Comparison of ENCODE assay signal across 8 mouse cellular contexts in genomic region chr2:18046758-18047645, GRCm38 (mm10). TPM values are rescaled to one million over a fixed set of nuclear protein-coding genes. Genes with fewer than 3 reads are reported as not detected.
A peak's percentile ranks its signal among the peaks of the same experiment; 100 is the strongest.
DNase-seq lines count a peak whose midpoint lies in the region; ATAC-seq lines count a peak whose summit lies in the region.

No protein-coding gene starts in this region.

- peak overlapping the region; percentile 71 for H3K4me2 ChIP-seq in limb, embryonic 15.5 days
- peak overlapping the region; percentile 95 for H3K4me2 ChIP-seq in midbrain, embryonic 14.5 days (ENCODE audit: low read length)
- H3K4me2 ChIP-seq in stomach, embryonic 16.5 days (ENCODE audit: low read depth, low read length), result peak overlapping the region; percentile 93

- WGBS in limb, embryonic 15.5 days, result under 1% methylated on average over 54 of the region's 64 CpGs
- under 1% methylated on average over 55 of the region's 64 CpGs for WGBS in midbrain, embryonic 14.5 days
- WGBS in stomach, embryonic 16.5 days, result under 1% methylated on average over 64 of the region's 64 CpGs

- ATAC-seq in limb, embryonic 15.5 days (ENCODE audit: insufficient number of reproducible peaks, low FRiP score, low TSS enrichment, low read depth), result peak; percentile 49; the same call in 1 of the 2 replicates
- ATAC-seq in midbrain, embryonic 14.5 days (ENCODE audit: low FRiP score, low TSS enrichment), result peak; percentile 32; the same call in 1 of the 2 replicates
- peak; percentile 35; the same call in 1 of the 2 replicates for ATAC-seq in stomach, embryonic 16.5 days (ENCODE audit: insufficient read depth, low FRiP score)

- no peaks in the 10 kb centered on the region for H3K36me3 ChIP-seq in limb, embryonic 15.5 days
- no peaks in the 10 kb centered on the region for H3K36me3 ChIP-seq in midbrain, embryonic 14.5 days (ENCODE audit: control insufficient read depth, insufficient read depth, low read length)
- no peaks in the 10 kb centered on the region for H3K36me3 ChIP-seq in stomach, embryonic 16.5 days (ENCODE audit: control insufficient read depth, insufficient read depth, low read length)

- peaks cover 17% of the 10 kb centered on the region for H3K4me1 ChIP-seq in limb, embryonic 15.5 days
- H3K4me1 ChIP-seq in midbrain, embryonic 14.5 days (ENCODE audit: control insufficient read depth, insufficient read depth, low read length), result peaks cover 46% of the 10 kb centered on the region
- peaks cover 26% of the 10 kb centered on the region for H3K4me1 ChIP-seq in stomach, embryonic 16.5 days (ENCODE audit: control insufficient read depth, insufficient read depth, low read length)

- peak overlapping the region; percentile 99 for H3K27ac ChIP-seq in limb, embryonic 15.5 days
- H3K27ac ChIP-seq in midbrain, embryonic 14.5 days (replicated peaks; ENCODE audit: low read depth, low read length), result peak overlapping the region; percentile 100
- H3K27ac ChIP-seq in stomach, embryonic 16.5 days (ENCODE audit: low read length), result peak overlapping the region; percentile 98

- no peaks in the 10 kb centered on the region for H3K27me3 ChIP-seq in limb, embryonic 15.5 days
- H3K27me3 ChIP-seq in midbrain, embryonic 14.5 days (ENCODE audit: control insufficient read depth, insufficient read depth, low read length), result no peaks in the 10 kb centered on the region
- H3K27me3 ChIP-seq in stomach, embryonic 16.5 days (ENCODE audit: control insufficient read depth, insufficient read depth, low read length), result no peaks in the 10 kb centered on the region

- DNase-seq in urinary bladder, adult 18-20 months (ENCODE audit: low spot score in 2 of 2), result peak; percentile 56 to 65
- DNase-seq in urinary bladder, postnatal 10 days (ENCODE audit: low spot score), result no peak
- DNase-seq in embryo, embryonic 9.5 days (ENCODE audit: extremely low spot score), result peak; percentile 74
- peak; percentile 67 for DNase-seq in heart, adult 8-10 months (ENCODE audit: low spot score)
- DNase-seq in kidney, adult 18-20 months, result peak; percentile 85
- DNase-seq in midbrain, embryonic 14.5 days, result peak; percentile 77

- no peaks in the 10 kb centered on the region for H3K9me3 ChIP-seq in limb, embryonic 15.5 days
- H3K9me3 ChIP-seq in midbrain, embryonic 14.5 days (ENCODE audit: control insufficient read depth, low read length), result no peaks in the 10 kb centered on the region
- H3K9me3 ChIP-seq in stomach, embryonic 16.5 days (replicated peaks; ENCODE audit: control insufficient read depth, low read length), result no peaks in the 10 kb centered on the region

- peak overlapping the region; percentile 97 for H3K9ac ChIP-seq in limb, embryonic 15.5 days
- peak overlapping the region; percentile 100 for H3K9ac ChIP-seq in midbrain, embryonic 14.5 days (replicated peaks; ENCODE audit: low read length)
- peak overlapping the region; percentile 99 for H3K9ac ChIP-seq in stomach, embryonic 16.5 days (ENCODE audit: low read length)

- peak overlapping the region; percentile 80 for H3K4me3 ChIP-seq in limb, embryonic 15.5 days
- H3K4me3 ChIP-seq in midbrain, embryonic 14.5 days (replicated peaks; ENCODE audit: low read depth, low read length), result peak overlapping the region; percentile 95
- peak overlapping the region; percentile 89 for H3K4me3 ChIP-seq in stomach, embryonic 16.5 days (replicated peaks; ENCODE audit: low read length)

RNA-seq across cellular contexts. Expression of gene Skida1, which starts 1.8 kb away (rescaled TPM):
- total RNA-seq in heart, adult 8-10 months (2022), result 1 to 10 TPM; 2.5 to 5.9 (median 3.7) TPM
- polyA plus RNA-seq in limb, embryonic 15.5 days (2015; fragmentation: Nextera tagmentation; extraction: Ambion mirVana), result 5.1 and 7.6 TPM in 2 replicates
- polyA plus RNA-seq in midbrain, embryonic 14.5 days (2014; fragmentation: Nextera tagmentation; extraction: Ambion mirVana), result 9.1 and 9.4 TPM in 2 replicates
- 3.6 TPM in 2 replicates for polyA plus RNA-seq in stomach, embryonic 16.5 days (2015; fragmentation: Nextera tagmentation; extraction: Ambion mirVana)

RNA-seq across cellular contexts. Expression of gene Mllt10, which starts 8.0 kb away (rescaled TPM):
- 10 to 100 TPM; 25.1 to 41.8 (median 30.5) TPM for total RNA-seq in heart, adult 8-10 months (2022)
- polyA plus RNA-seq in limb, embryonic 15.5 days (2015; fragmentation: Nextera tagmentation; extraction: Ambion mirVana), result 51.3 and 53.4 TPM in 2 replicates
- 33.5 and 40.1 TPM in 2 replicates for polyA plus RNA-seq in midbrain, embryonic 14.5 days (2014; fragmentation: Nextera tagmentation; extraction: Ambion mirVana)
- 39.1 and 50.0 TPM in 2 replicates for polyA plus RNA-seq in stomach, embryonic 16.5 days (2015; fragmentation: Nextera tagmentation; extraction: Ambion mirVana)

RNA-seq across cellular contexts. Expression of gene A930004D18Rik, which starts 9.5 kb away (rescaled TPM):
- total RNA-seq in heart, adult 8-10 months (2022), result 1 to 10 TPM; 3.5 to 7.3 (median 5.5) TPM
- 13.0 and 16.8 TPM in 2 replicates for polyA plus RNA-seq in limb, embryonic 15.5 days (2015; fragmentation: Nextera tagmentation; extraction: Ambion mirVana)
- polyA plus RNA-seq in midbrain, embryonic 14.5 days (2014; fragmentation: Nextera tagmentation; extraction: Ambion mirVana), result 7.9 and 9.2 TPM in 2 replicates
- polyA plus RNA-seq in stomach, embryonic 16.5 days (2015; fragmentation: Nextera tagmentation; extraction: Ambion mirVana), result 10.5 and 11.1 TPM in 2 replicates

RNA-seq across cellular contexts. Expression of gene H2al2a, which starts 50.2 kb away (rescaled TPM):
- not detected for total RNA-seq in heart, adult 8-10 months (2022)
- polyA plus RNA-seq in limb, embryonic 15.5 days (2015; fragmentation: Nextera tagmentation; extraction: Ambion mirVana), result not detected in 2 replicates
- polyA plus RNA-seq in midbrain, embryonic 14.5 days (2014; fragmentation: Nextera tagmentation; extraction: Ambion mirVana), result not detected in 2 replicates
- polyA plus RNA-seq in stomach, embryonic 16.5 days (2015; fragmentation: Nextera tagmentation; extraction: Ambion mirVana), result not detected in 2 replicates
